Mouse (Mus musculus): ENCODE measurements at regions not wholly inside any gene's neighbourhood (a gene's known extent, or its start where the extent isn't known, plus 50 kb on each side); places are given as distances from the start of the nearest gene placed in this dataset.

DNA sequence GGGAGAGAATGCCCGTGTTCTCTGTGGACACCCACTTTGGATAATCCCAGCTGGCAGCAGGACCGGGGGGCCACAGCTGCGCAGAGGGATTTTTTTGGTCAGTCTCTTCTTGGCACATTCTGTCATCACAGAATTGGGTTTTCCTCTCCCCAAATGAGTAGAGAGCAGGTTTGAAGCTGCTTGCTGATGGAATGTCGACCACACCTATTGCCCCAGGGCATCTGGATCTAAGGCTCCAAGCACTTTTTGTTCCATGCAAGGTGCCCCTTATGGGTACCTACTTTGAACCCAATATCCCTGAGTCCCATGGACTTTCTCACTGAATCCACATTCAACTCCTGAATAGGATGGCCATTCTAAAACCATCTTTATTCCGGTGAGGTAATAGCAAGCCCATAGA is 314.3 kb upstream of the Npvf start:
- DNase-seq (ENCODE audit: low read depth, low spot score), result no peak

DNA sequence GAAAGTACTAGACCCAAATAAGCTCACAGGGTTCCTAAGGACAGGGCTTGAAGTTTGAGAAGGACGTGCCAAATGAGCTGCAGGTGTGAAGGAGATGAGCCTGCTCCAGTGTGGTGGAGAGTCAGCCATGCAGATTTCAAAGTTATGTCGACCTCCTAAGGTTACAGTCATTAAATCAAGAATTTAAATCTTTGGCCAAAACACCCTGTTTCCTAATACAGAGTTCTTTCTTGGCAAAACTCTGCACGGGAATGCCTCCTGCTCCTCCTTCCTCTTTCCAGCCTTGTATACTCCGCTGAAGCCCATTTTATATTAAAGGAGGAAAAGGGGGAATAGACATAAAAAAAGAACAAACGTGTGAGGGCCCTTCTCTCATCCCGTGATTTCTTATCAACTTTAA is 315.1 kb upstream of the Npvf start:
- no peak for DNase-seq (ENCODE audit: low read depth, low spot score)

DNA sequence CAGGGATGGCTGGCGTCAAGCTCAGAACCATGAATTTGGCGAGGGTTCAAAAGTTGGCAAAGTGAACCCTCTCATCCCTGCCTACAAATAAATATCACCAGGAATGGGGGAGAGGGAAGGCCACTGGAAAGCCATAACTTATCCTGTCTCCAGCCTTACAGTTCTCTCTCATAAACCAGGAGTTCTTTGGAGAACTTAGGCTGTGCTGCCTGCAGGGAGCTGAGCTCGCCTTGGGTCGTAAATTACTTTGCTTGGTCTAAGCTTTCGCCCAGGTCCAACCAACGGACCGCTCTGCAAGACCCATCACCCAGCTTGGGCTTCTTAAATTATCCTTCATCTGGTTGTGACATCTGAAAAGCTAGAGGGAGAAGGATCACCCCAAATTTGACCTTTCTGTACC is 315.8 kb upstream of the Npvf start:
- DNase-seq (ENCODE audit: low read depth, low spot score), result no peak

DNA sequence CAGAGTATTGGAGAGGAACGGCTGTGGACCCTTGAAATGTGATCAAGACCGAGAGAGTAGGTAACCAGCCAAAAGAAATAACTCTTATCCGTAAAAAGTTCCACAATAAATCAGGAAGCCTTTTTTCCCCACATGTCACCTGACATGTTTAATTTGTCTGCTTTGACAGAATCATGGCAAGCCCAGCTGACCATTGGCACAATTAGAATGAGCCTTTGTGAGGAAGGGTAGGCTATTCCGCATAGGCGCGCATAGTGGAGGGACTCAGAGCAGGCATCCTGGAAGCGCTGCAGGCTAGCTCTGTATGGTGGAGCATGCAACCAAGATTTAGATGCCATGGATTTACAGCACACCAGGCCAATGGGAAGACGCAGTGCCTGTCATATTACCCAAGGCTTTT is 316.5 kb upstream of the Npvf start:
- no peak for DNase-seq (ENCODE audit: low read depth, low spot score)

DNA sequence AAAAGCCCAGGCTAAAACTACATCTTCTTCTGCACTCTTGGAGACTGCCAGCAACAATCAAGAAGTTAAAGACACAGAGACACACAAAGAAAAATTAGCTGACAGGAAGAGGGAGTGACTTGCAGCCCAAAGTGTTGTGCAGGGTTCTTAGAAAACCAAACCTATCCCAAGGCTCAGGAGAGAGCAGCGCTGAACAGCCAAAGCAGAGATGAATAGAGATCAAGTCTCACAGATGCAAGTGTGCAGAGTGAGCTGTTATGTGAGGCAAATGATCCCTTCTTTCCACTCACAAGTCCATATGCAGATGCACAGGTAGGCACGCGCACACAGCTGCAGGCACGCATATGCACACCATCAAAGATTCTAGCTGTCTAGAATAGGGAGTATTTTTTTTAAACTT is 318.0 kb upstream of the Npvf start:
- DNase-seq (ENCODE audit: low read depth, low spot score), result no peak

DNA sequence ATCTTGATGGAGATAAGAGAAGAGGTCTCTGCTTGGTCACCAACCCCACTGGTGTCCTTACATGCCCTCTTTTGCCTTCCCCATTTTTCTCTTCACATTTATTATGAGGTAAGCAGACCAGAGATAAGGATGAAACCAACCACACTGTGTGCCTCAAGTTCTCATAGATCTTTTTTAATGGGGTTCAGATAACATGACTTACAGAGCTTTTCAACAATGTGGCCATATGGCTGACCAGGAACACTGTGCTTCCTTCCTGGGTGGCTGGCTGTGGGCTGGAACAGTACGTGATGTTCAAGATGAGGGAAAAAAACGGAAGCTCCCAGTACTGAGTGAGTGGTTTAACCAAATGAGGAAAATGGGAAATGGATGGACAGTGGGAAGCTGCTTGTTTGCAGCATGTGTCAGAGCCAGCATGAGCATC is 319.0 kb upstream of the Npvf start:
- DNase-seq (ENCODE audit: low read depth, low spot score), result no peak

DNA sequence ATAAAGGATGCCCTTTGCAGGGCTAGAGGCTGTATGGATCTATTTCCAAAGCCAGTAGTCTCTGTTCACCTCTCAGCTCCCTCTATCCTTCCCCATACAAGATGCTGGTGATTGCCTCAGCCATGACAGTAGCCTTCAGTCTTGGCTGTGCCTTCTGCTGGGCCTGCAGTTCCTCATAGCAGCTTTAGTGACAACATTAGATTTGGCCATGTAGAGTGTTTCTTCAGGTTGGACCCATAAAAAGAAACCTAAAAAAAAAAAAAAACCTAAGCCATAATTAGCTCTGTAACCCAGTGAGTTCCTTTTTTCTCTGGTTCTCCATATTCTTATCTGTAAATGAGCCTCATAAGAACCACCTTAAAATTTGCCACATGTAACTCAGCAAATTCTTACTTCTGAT is 319.6 kb upstream of the Npvf start:
- DNase-seq (ENCODE audit: low read depth, low spot score), result no peak

DNA sequence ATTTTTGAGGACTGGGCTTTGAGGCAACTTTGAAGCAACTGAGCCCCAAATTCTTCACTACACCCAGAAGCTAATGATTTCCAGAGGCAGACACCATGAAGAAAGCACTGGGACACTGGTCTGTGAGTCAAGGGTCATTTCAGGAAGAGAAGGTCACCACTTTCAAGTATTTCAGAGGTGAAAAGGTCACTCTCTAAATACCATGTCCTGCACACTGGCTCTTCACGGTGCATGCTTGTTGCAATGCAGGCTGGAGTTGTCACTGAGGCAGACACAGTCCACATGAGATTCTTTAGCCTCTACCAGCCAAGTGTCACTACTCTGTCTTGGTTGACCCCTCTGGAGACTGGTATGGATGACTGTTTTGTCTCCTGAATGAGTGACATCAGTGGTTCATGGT is 320.7 kb upstream of the Npvf start:
- no peak for DNase-seq (ENCODE audit: low read depth, low spot score)

DNA sequence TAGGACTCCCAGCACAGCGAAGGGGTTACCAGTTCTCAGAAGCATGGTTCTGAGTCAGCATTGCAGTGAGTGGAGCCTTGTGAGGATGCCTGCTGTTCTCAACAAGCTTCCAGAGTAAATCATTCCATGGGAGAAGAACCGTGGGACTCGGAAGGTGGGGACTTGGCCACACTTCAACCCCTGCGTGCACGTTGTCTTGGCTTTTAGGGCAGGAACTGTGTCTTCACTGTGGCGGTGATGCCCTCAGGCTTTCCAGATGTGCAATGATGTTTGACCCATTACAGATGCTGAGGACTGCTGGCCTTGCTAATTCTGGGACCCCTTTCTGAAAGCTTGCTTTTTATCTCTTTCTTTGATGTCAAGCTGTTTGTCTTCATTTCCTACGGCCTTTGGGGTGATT is 322.7 kb upstream of the Npvf start:
- DNase-seq (ENCODE audit: low read depth, low spot score), result no peak

DNA sequence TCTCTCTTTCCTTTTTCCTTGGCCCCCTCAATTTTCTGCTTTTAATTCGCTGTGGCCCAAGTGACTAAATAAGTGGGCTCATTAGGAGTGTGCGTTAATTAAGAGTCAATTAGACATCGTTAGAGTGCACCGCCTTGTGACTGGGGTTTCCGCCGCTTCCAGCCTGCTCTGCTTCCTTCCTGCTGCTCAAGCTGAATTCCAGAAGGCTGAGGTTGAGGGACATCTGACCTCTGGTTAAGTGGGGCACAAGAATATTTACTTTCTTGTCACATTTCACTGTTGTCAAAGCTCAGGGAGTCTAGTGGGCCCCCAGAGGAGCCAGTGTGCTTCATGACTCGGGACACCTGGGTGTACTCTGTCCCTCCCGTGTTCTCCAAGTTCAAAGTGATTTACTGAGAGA is 323.1 kb upstream of the Npvf start:
- no peak for DNase-seq (ENCODE audit: low read depth, low spot score)

DNA sequence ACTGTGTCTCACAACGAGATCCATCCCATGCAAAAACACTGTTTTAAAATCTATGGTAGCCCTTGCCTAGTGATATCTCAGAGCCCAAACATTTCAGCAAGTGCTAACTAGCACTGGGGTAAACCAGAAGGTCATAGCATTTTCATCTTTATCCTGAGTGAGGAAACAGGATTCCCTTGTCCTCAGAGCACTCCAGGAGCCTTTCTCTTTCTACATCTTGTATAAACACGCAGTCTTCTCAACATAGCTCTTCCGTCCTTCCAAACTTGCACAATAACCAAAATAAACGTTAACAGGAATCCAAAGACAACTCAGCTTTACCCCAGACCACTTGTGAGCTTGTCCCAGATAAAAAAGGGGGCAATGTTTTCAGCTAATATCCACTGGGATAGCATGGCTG is 323.8 kb upstream of the Npvf start:
- no peak for DNase-seq (ENCODE audit: low read depth, low spot score)

DNA sequence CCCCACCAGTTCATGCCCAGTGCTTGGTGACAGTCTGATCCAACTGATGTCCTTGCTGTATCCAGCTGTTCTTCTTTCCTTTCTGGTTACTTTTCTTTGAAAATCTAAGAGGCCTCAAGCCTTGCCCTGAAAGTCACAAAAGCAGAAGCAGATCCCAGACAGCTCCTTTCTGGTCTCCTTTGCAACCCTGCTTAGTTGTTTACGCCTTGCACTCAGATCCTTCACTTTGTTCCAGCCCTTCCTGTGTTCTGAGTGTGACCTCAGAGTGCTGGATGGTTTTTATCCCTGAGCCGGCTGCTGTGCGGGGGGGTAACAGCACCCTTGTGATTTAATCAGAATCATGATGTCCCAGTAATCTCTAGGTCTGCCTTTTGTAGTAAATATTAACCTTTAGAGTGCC is 324.3 kb upstream of the Npvf start:
- DNase-seq (ENCODE audit: low read depth, low spot score), result no peak

DNA sequence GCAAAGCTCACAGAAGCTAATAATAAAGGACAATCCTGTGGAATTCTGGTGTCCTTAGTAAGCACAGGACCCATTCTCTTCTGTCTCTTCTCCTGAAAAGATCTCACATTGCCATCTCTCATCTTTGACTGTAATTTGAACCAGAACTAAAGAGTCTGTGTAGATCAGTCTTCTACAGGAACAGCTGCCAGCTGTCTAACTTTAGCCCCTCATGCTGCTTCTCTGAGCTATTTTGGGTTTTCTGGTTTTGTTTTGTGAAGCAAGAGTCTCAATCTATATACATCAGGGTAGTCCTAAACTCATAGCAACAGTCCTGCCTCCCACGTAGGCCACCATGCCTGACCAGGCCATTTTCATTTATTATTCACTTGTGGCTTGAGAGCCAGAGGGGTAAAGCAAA is 325.5 kb upstream of the Npvf start:
- no peak for DNase-seq (ENCODE audit: low read depth, low spot score)

DNA sequence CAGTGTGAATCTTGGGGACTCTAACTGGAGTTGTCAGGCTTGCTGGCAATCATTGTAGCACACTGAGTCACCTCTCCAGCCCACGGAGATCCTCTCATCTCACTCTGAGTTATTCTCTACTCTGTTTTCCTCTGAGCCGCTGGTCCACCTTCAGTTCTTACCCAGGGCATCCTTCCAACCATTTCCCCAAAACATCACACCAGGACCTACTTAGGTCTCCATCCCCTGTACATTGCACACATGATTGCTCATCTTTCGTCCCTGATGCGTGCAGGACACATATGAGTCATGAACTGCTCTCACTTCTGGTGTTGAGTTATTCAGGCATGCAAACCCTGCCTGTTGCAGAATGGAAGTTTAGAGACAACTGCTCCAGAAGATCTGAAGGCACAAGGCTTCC is 326.1 kb upstream of the Npvf start:
- DNase-seq (ENCODE audit: low read depth, low spot score), result no peak

DNA sequence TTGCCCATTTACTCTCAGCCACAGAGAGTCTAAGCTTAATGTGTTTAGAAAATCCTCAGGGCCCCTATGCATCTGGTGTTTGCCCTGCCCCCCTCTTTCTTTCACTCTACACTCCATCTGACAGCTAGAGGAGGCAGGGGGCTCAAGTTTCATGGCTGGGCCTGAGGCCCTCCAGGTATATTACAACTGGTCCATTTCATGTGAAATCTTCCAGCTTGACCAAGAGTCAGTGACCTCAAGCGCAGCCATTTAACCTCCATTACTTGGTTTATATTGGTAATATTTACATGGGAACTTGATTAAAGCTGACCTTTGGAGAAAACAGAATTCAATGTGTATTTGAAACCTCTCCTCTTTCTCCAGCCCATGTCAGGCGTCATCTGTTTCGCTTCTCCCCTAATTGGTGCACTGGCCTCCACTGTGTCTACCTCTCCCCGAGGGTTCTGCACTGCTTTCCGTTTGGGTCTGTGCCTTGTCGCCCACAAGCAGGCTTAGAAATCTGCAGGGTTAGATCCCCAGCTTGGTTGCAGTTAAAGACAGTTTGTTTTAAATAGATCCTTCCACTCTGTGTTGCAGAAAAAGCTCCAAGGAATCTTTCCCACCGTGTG is 327.6 kb upstream of the Npvf start:
- DNase-seq (ENCODE audit: low read depth, low spot score), result no peak

DNA sequence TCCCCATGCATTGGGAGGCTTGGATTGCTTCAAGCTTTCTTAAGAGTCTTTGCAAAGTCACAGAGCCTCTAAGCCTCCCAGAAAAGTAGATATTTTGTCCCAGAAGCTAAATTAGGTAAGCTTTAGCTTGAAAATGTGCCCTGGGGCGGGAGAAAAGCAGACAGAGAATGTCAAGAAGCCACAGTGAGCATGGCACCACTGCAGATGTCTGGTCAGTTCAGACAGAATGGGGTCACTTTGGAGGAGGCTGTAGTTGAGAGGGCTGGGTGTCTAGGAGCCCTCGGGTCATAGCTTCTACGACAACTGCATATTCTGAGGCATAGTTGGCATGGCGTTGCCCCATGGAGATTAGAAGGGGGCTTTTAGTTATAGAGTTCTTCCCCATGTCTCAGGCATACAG is 328.6 kb upstream of the Npvf start:
- no peak for DNase-seq (ENCODE audit: low read depth, low spot score)

DNA sequence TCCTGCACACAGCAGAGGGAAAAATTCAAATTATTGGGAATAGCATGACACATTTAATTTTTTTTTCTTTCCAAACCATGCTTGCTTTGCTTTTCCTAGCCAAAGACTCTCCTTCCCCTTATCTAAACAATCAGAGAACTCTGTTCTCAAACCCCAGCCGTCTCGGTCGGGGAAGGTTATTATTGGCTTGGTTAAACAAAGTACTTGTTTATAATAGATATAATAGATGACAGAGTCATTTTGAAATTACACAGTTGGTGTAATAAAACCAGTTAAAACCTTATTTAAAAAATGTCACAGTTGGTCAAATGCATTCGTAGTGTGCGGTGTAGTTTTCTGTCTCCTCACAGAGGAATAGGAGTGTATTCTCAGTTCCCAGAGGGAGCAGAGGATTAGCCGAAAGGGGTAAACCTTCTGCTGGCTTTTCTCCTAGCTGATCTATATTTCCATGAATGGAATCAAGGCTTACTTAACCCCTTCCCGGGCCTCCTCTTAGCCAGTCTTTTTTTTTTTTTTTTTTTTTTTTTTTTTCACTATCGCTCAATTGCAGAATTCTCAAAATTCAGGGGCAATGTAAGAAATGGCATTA is 329.4 kb upstream of the Npvf start:
- DNase-seq (ENCODE audit: low read depth, low spot score), result no peak

DNA sequence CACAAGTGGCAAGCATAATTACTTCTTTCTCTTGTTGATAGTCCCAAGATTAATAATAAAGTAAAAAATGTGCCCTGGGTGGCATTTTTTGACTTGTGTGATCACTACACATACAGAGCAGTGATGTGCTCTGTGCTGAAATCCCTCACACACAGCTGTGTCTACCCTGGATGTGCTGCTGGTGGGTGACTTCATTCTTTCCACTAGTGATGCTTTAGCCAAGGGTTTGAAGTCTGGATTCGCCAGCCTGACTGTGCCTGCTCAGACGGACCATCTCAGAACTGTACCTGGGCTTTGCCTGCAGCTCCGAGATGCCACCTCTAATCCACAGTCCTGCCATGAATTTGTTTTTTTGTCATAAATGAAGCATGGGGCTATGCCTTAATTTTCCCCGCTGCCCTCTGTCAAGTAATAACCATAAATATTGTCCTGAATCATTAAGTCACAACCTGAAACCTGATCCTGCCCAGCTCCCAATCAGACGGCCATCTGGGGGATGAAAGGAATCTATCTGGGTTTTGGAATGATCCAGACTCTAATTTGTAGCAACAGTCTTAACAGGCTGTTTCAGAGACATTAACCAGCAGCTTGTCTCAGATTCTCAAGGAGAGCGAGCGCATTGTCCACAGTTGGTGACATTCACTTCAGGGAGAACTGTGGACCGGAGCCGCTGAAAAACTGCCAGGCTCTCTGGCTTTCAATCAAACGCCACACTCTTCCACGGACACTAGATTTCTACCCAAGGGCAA is 330.1 kb upstream of the Npvf start:
- DNase-seq (ENCODE audit: low read depth, low spot score), result no peak

DNA sequence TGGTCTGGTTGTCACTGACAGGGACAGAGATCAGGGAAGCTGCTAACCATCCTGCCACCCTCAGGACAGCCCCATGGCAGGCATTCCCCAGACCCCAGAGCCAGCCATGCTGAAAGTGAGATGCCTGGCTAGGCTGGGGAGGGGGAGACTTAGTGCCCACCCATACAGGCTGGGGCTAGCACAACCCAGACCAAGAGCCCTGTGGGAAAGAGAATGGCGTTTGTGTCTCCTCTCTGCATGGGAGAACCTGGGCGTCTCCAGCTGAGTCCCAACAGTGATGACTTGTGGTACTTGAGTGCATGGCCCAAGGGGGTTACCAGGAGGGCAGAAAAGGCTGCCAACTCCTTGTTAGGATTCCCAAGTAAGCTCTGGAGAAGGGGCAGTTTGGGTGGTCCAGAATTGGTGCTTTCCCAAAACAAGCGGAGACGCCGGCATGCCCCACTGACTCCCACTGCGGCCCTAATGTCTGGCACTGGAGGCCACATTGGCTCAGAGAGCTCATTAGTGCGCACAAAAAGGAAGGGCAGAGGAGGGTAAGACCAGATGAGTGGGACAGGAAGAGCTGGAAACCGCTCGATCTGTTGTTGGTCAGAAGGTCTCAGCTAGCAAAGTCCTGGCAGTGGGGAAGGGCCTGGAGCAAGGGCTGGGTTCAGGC is 332.2 kb upstream of the Npvf start:
- no peak for DNase-seq (ENCODE audit: low read depth, low spot score)

DNA sequence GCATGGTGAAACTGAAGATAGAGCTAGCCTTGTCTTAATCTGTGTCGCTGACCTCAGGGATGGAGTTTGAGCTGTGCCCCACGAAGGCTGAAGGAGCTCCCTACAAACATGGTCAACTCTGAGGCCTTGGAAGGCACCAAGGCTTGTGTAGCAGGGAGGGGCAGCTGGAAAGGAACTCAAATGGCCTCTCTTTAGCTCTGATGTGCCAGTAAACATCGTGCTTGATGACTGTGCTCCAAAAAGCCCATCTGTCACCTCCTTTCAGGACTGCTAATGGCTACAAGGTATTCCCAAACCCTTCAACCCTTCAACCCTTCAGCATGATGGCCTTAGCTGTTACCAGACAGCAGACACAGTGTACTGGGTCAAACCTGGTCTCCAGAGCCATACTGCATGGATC is 334.3 kb upstream of the Npvf start:
- DNase-seq (ENCODE audit: low read depth, low spot score), result no peak

DNA sequence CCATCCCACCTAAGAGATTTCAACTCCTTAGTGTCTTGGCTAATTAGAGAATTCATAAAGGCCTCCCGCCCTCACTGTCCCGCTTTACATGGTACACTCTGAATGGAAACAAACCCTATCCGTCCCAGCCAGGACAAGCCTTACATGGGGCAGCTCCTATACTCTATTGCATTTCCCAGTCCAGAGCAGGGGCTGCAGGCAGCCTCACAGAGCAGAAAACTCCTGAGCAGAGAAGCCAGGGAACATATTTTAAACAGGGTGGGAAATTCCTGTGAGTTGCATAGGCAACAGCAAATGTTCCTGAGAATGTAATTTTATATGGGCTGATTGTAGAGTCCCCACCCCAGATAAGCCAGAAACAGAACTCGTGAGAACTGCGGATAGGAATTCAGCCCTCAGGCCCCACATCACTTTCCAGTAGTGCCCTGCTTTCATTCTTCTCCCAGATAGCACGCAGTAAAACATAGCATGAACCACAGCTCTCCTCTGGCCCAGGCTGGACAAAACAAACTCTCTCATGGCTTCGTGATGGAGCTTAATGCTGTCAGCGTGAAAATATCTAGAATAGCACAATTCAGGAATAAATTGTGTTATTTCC is 337.4 kb upstream of the Npvf start:
- no peak for DNase-seq (ENCODE audit: low read depth, low spot score)

DNA sequence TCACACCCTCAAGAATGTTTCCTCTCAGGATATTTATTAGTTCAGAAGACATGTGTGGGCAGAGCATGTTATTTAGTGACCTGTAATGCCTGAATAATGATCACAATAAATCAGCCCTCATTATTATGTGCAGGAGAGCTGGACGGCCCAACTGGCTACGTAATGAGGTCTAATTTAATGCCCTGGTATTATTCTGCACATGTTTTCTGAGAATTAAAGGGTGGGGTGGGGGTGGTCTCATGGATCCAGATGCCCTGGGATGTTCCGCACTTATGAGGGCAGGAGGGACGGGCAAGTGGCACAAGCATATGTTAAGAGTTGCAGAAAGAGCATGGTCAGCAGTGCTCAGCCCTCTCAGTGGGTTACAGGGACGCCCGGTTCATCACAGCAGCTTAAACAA is 339.7 kb upstream of the Npvf start:
- DNase-seq (ENCODE audit: low read depth, low spot score), result no peak

DNA sequence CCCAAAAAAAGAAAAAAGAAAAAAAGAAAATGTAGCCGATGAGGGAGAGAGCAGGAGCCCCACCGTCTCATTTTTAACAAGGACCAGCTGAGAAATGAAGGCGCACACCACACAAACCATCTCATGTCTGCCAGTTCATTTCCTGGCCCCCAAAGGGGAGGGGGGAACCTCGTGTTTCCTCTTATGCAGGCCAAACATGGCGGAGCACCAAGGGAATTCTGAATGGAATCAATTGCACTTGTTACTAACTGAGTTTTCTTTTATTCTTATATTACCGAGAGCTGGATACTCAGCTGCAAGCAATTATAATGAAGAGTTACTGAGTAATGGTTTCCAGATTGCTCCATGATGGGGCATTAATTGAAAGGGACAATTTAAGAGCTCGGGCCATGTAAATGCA is 348.5 kb upstream of the Npvf start:
- DNase-seq (ENCODE audit: low read depth, low spot score), result no peak

Data from R1 (cell line).